Mouse (Mus musculus) liver, embryonic 12.5 days (tissue): ENCODE measurements around the gene Hap1. TPM values are rescaled to one million over a fixed set of nuclear protein-coding genes. Genes with fewer than 3 reads are reported as not detected.

ENCODE experiments used
- ATAC-seq: fragments of 200-750 bp; cut with Nextera tagmentation; 2 replicates; pipeline ENCODE4 v1.8.0; 2017; ENCODE audit warnings: moderate number of reproducible peaks, mild to moderate bottlenecking, moderate library complexity
- H3K27ac ChIP-seq: fragments of 300-500 bp; sonication (generic); 2 replicates; pipeline ENCODE4 v1.5.1; 2016; ENCODE audit warnings: mild to moderate bottlenecking
- H3K27me3 ChIP-seq: fragments of 300-500 bp; sonication (generic); replicated peaks from 2 replicates; pipeline ENCODE4 v1.6.1; 2016; ENCODE audit warnings: mild to moderate bottlenecking, moderate library complexity
- H3K36me3 ChIP-seq: fragments of 300-500 bp; sonication (generic); 2 replicates; pipeline ENCODE4 v1.6.1; 2016; ENCODE audit warnings: mild to moderate bottlenecking, moderate library complexity
- H3K4me1 ChIP-seq: fragments of 300-500 bp; sonication (generic); 2 replicates; pipeline ENCODE4 v1.6.1; 2016
- H3K4me2 ChIP-seq: fragments of 300-500 bp; sonication (generic); 2 replicates; pipeline ENCODE4 v1.6.1; 2016; ENCODE audit warnings: mild to moderate bottlenecking, moderate library complexity
- H3K4me3 ChIP-seq: fragments of 300-500 bp; sonication (generic); 2 replicates; pipeline ENCODE4 v1.5.1; 2016; ENCODE audit warnings: mild to moderate bottlenecking, moderate library complexity
- H3K9ac ChIP-seq: fragments of 300-500 bp; sonication (generic); 2 replicates; pipeline ENCODE4 v1.6.1; 2016; ENCODE audit warnings: mild to moderate bottlenecking, moderate library complexity
- H3K9me3 ChIP-seq: fragments of 300-500 bp; sonication (generic); replicated peaks from 2 replicates; pipeline ENCODE4 v1.6.1; 2016; ENCODE audit warnings: mild to moderate bottlenecking, moderate library complexity
- WGBS: fragments of 180-500 bp; shearing (Covaris S2); methylation state at CpG from one replicate; pipeline ENCODE4 v1.1.7; 2016; ENCODE audit not compliant: insufficient replicate concordance; 5-methylcytosine and 5-hydroxymethylcytosine counted together
- polyA plus RNA-seq: library from polyadenylated mRNA; unstranded; fragments of >200 nt; fragmentation: Nextera tagmentation; extraction: Ambion mirVana; gene quantifications from 2 replicates; pipeline ENCODE4 v1.2.1, GENCODE M21; 2016

The Hap1 gene
- polyA plus RNA-seq = 0.43 and 0.47 TPM in 2 replicates

GRCm38 (mm10) chr11:100355972-100356818, at the start of gene Hap1:
Gene Hap1, minus strand, starts transcription at chr11:100356128.
- H3K4me2 ChIP-seq = peak within 1 kb of the TSS; percentile 86
- H3K36me3 ChIP-seq = no peaks in the 10 kb centered on the region
- H3K4me3 ChIP-seq = peak within 1 kb of the TSS; percentile 56
- H3K4me1 ChIP-seq = peaks cover 20% of the 10 kb centered on the region
- no peak within 1 kb of the TSS for H3K27ac ChIP-seq
- peaks cover 96% of the 10 kb centered on the region for H3K27me3 ChIP-seq
- ATAC-seq = no peak
- 4% methylated on average over 49 of the region's 49 CpGs for WGBS
- peak within 1 kb of the TSS; percentile 40; the same call in 1 of the 2 replicates for H3K9ac ChIP-seq
- H3K9me3 ChIP-seq = no peaks in the 10 kb centered on the region

- ATAC-seq = no peak
- H3K27ac ChIP-seq = no peak overlapping the region
- WGBS = 75% methylated on average over 3 of the region's 3 CpGs
These were observed 48.6 kb upstream of the Hap1 start for GRCm38 (mm10) chr11:100404456-100405074.

GRCm38 (mm10) chr11:100403445-100404134, 47.7 kb upstream of the Hap1 start:
- Histone ChIP-seq H3K27me3 (no peaks in the 10 kb centered on the region), H3K36me3 (peaks cover 2% of the 10 kb centered on the region; the same call in 1 of the 2 replicates), H3K9ac (no peak overlapping the region), H3K4me2 (no peak overlapping the region), H3K9me3 (no peaks in the 10 kb centered on the region), H3K27ac (no peak overlapping the region), H3K4me3 (no peak overlapping the region), H3K4me1 (peaks cover 49% of the 10 kb centered on the region)
- ATAC-seq = no peak
- WGBS = 51% methylated on average over 10 of the region's 10 CpGs

More at GRCm38 (mm10) chr11:100404456-100405074, 48.6 kb upstream of the Hap1 start:
- Histone ChIP-seq H3K27me3 (0 out of 2 replicates have a peak, but pooled peaks cover 6% of the 10 kb centered on the region), H3K36me3 (peaks cover 8% of the 10 kb centered on the region; the same call in 1 of the 2 replicates), H3K4me1 (peaks cover 44% of the 10 kb centered on the region), H3K9ac (no peak overlapping the region), H3K4me2 (no peak overlapping the region), H3K9me3 (no peaks in the 10 kb centered on the region), H3K4me3 (no peak overlapping the region)

GRCm38 (mm10) chr11:100402682-100403081, 46.8 kb upstream of the Hap1 start:
- peak overlapping the region; percentile 37; the same call in 1 of the 2 replicates for H3K9ac ChIP-seq
- H3K36me3 ChIP-seq = no peaks in the 10 kb centered on the region
- peak overlapping the region; percentile 38; the same call in 1 of the 2 replicates for H3K27ac ChIP-seq
- no peaks in the 10 kb centered on the region for H3K9me3 ChIP-seq
- 86% methylated on average over 2 of the region's 2 CpGs for WGBS
- H3K27me3 ChIP-seq = 0 out of 2 replicates have a peak, but pooled peaks cover under 1% of the 10 kb centered on the region
- H3K4me2 ChIP-seq = peak overlapping the region; percentile 49
- ATAC-seq = no peak
- H3K4me3 ChIP-seq = no peak overlapping the region
- peaks cover 55% of the 10 kb centered on the region for H3K4me1 ChIP-seq

- 10% methylated on average over 6 of the region's 6 CpGs for WGBS
- Histone ChIP-seq H3K27me3 (peaks cover 5% of the 10 kb centered on the region; the same call in 1 of the 2 replicates), H3K36me3 (no peaks in the 10 kb centered on the region), H3K27ac (peak overlapping the region; percentile 38; the same call in 1 of the 2 replicates), H3K4me1 (peaks cover 59% of the 10 kb centered on the region), H3K4me2 (peak overlapping the region; percentile 49), H3K4me3 (no peak overlapping the region), H3K9me3 (no peaks in the 10 kb centered on the region), H3K9ac (peak overlapping the region; percentile 37; the same call in 1 of the 2 replicates)
- ATAC-seq = no peak
These were observed 46.3 kb upstream of the Hap1 start for GRCm38 (mm10) chr11:100402240-100402639.

- Histone ChIP-seq H3K9me3 (no peaks in the 10 kb centered on the region), H3K4me2 (no peak overlapping the region), H3K27ac (no peak overlapping the region), H3K4me3 (no peak overlapping the region), H3K9ac (no peak overlapping the region), H3K4me1 (peaks cover 73% of the 10 kb centered on the region), H3K36me3 (no peaks in the 10 kb centered on the region), H3K27me3 (peaks cover 19% of the 10 kb centered on the region)
- 34% methylated on average over 6 of the region's 6 CpGs for WGBS
- ATAC-seq = no peak
These were observed 44.9 kb upstream of the Hap1 start for GRCm38 (mm10) chr11:100400842-100401241.

DNA sequence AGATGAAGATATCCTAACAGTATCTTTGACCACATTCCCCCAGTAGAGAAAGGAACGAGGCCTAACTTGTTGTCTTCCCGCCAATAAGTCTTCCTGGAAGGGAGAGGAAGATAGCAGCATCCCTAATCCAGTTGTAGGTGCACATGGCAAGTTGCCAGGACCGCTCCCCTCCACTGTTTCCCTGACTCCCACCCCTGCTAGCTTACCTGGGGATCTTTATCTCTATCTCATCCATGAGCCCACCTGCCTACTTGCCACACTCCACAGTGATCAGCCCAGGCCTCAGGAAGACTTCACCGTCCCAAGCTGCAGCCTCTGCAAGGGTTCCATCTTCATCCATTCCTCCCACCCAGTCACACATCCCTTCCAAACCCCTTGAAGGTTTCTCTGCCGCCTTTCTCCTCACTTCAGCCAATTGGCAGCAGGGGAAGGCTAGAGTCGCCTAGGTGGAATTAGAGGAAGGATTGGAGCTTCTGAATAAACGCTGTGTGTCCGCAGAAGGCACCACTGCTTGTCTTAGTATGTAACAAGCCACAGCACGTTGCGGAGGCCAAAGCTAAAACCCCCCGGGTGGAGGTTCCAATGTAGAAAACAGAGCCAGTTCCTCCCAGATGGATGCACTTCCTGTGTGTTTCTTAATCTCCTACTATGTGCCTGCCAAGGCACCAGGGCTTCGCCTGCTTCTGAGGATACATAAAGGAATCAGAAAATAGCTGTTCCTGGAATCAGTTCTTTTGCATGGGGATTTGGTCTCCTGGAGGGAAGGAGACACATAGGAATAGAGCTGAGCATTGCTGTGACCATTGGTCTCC, 44.0 kb upstream of the Hap1 start:
- Histone ChIP-seq H3K4me3 (no peak overlapping the region), H3K9ac (no peak overlapping the region), H3K4me1 (peaks cover 82% of the 10 kb centered on the region), H3K27ac (no peak overlapping the region), H3K36me3 (no peaks in the 10 kb centered on the region), H3K4me2 (no peak overlapping the region), H3K9me3 (no peaks in the 10 kb centered on the region), H3K27me3 (peaks cover 28% of the 10 kb centered on the region)
- ATAC-seq = no peak
- 70% methylated on average over 12 of the region's 12 CpGs for WGBS

DNA sequence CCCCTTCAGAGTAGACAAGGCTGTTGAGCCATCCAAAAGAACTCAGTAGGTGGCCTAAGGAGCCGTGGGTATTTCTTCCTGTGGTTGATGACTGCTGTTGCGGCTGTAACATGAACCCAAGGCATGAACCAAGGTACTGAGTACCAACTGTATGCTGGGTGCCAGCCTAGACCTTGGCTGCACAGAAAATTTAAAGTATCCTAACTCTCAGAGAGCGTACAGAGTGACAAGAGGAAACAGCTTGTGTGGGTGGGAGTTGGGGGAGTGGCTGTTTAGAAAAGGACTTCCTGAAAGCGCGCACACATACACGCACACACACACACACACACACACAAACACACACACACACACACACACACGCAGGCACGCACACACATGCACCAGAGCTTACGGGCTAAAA, 43.4 kb upstream of the Hap1 start:
- WGBS = 42% methylated on average over 9 of the region's 9 CpGs

DNA sequence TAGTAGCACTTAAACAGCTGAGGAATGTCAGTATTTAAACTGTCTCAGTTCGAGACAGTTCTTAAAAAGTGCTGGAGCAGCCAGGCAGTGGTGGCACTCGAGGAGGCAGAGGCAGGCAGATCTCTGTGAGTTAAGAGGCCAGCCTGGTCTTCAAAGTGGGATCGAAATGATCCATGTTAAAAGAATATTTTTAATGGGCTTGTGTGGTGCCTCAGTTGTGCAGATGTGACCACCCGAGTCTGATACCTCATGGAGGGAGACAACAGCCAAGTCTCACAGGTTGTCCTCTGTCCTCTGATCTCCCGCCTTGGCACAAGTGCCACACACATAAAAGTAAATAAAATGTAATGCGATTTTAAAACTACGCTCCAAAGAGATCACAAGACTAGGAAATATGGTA, 42.6 kb upstream of the Hap1 start:
- peak overlapping the region; percentile 83 for H3K4me2 ChIP-seq
- WGBS = 88% methylated on average over 7 of the region's 7 CpGs
- peaks cover 42% of the 10 kb centered on the region for H3K27me3 ChIP-seq
- no peaks in the 10 kb centered on the region for H3K9me3 ChIP-seq
- H3K9ac ChIP-seq = no peak overlapping the region
- ATAC-seq = no peak
- H3K27ac ChIP-seq = no peak overlapping the region
- no peak overlapping the region for H3K4me3 ChIP-seq
- H3K4me1 ChIP-seq = peaks cover 91% of the 10 kb centered on the region
- no peaks in the 10 kb centered on the region for H3K36me3 ChIP-seq

More for the DNA sequence above, 43.4 kb upstream of the Hap1 start:
- no peak overlapping the region for H3K4me2 ChIP-seq
- no peak overlapping the region for H3K9ac ChIP-seq
- H3K27ac ChIP-seq = no peak overlapping the region
- ATAC-seq = no peak
- H3K27me3 ChIP-seq = peaks cover 34% of the 10 kb centered on the region
- no peaks in the 10 kb centered on the region for H3K36me3 ChIP-seq
- H3K4me3 ChIP-seq = no peak overlapping the region
- peaks cover 88% of the 10 kb centered on the region for H3K4me1 ChIP-seq
- H3K9me3 ChIP-seq = no peaks in the 10 kb centered on the region

DNA sequence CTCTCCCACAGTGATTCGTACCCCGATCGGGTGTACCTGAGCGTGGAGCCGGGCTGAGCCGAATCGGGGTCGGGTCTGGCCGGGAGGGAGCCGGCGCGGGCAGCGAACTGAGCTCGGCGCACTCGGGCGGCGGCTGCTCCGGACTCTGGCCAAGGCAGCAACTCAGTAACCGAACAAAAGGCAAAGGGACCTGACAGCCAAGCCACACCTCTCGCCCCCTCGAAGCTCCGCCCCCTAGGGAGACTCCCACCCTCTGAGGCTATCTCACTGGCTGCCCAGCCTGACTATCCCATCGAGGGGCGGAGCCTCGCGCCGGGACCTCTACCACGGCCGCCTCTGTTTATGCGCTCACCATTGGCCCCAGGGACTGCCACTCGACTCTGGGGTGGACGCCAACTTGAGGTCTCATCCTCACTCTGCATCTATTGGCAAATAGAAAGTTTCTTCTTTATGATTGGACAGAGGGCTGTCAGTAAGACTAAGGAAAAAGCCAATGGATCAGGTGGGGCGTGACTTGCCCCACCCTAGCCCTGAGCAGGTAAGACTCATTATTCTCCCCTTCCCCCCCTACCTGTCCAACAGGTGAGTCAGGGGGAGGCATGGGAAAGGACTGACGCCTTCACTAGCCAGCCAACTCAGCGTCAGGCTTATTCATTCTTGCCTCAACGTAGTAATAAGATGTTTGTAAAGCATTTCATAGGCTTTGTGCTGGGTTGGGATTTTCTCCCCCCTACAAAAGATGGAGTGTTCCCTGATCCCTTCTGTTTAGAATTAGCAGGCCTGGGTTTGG, 41.9 kb upstream of the Hap1 start, which contains the start of gene Jup:
Gene Jup (minus strand): TSS at position 164 of the 790 bp plus-strand sequence.
- H3K9ac ChIP-seq = peak within 1 kb of the TSS; percentile 52
- WGBS = 1% methylated on average over 37 of the region's 37 CpGs
- ATAC-seq = peak; percentile 94
- H3K4me2 ChIP-seq = peak within 1 kb of the TSS; percentile 83
- H3K36me3 ChIP-seq = no peaks in the 10 kb centered on the region
- no peaks in the 10 kb centered on the region for H3K9me3 ChIP-seq
- peaks cover 49% of the 10 kb centered on the region for H3K27me3 ChIP-seq
- peak within 1 kb of the TSS; percentile 66 for H3K4me3 ChIP-seq
- peak within 1 kb of the TSS; percentile 77 for H3K27ac ChIP-seq
- peaks cover 91% of the 10 kb centered on the region for H3K4me1 ChIP-seq
